Mouse (Mus musculus): Measurements from ENCODE around the gene Zfp503. TPM values are rescaled to one million over a fixed set of nuclear protein-coding genes. Genes with fewer than 3 reads are reported as not detected.

Gene Zfp503
- total and polyA plus RNA-seq, 3 experiments: not detected

GRCm38 (mm10) chr14:21999588-21999987, 10.2 kb upstream of the Zfp503 start:
- Histone ChIP-seq H3K9me3 (replicated peaks; ENCODE audit: low read length) (no peaks in the 10 kb centered on the region), H3K4me3 (replicated peaks in 1 of 3; ENCODE audit: low read depth in 2 of 3, low read length in 2 of 3, poor library complexity in 1 of 3) (no peak overlapping the region), H3K9ac (ENCODE audit: insufficient read depth, low read depth) (no peak overlapping the region), H3K4me1 (ENCODE audit: control insufficient read depth in 1 of 2, insufficient read depth in 2 of 2) (peaks cover 0 to 14% of the 10 kb centered on the region in 2 experiments; a peak in 2 of 4 replicates), H3K27me3 (replicated peaks) (peaks cover 2% of the 10 kb centered on the region), H3K36me3 (replicated peaks in 1 of 2; ENCODE audit: control insufficient read depth in 1 of 2, insufficient read depth in 1 of 2, low read length in 1 of 2) (no peaks in the 10 kb centered on the region), H3K4me2 (ENCODE audit: insufficient read depth, low read depth, poor library complexity, severe bottlenecking) (no peak overlapping the region), H3K79me2 (replicated peaks; ENCODE audit: control insufficient read depth, extremely low read depth, insufficient read depth, poor library complexity, severe bottlenecking) (no peaks in the 10 kb centered on the region), H3K27ac (ENCODE audit: insufficient read depth, low read depth) (no peak overlapping the region)
- no peak for DNase-seq (ENCODE audit: extremely low read depth)
- TF ChIP-seq MYC (IDR thresholded peaks at IDR 0.05; ENCODE audit: low read depth, low read length): no peak
- no peak for TF ChIP-seq JUND (conservative IDR thresholded peaks at IDR 0.05; ENCODE audit: low read depth, low read length)
- TF ChIP-seq UBTF (IDR thresholded peaks at IDR 0.05; ENCODE audit: low read depth, low read length): no peak
- no peak for TF ChIP-seq MAFK (IDR thresholded peaks at IDR 0.05; ENCODE audit: insufficient replicate concordance, low read length)
- no peak for TF ChIP-seq MXI1 (IDR thresholded peaks at IDR 0.05; ENCODE audit: low read depth, low read length)
- TF ChIP-seq POLR2AphosphoS2 (IDR thresholded peaks at IDR 0.05; ENCODE audit: low read depth, low read length): no peak
- no peak for TF ChIP-seq BHLHE40 (IDR thresholded peaks at IDR 0.05; ENCODE audit: low read depth, low read length)
- TF ChIP-seq ZMIZ1 (IDR thresholded peaks at IDR 0.05; ENCODE audit: low read depth, low read length): no peak
- no peak for TF ChIP-seq ELF1 (IDR thresholded peaks at IDR 0.05; ENCODE audit: low read depth, low read length)
- TF ChIP-seq ETS1 (conservative IDR thresholded peaks at IDR 0.05; ENCODE audit: low read depth, low read length): no peak
- in situ Hi-C loops (cut with MboI; ENCODE audit: low pct_ligation_motif_present, low pct_unique_long_range_greater_than_20kb, low sequenced_read_pairs) (no loop called here), dilution Hi-C loops (cut with MboI; ENCODE audit: extremely low pct_ligation_motif_present, extremely low pct_unique_long_range_greater_than_20kb, low sequenced_read_pairs) (no loop called here)

GRCm38 (mm10) chr14:21995031-21995754, 5.8 kb upstream of the Zfp503 start:
- H3K9ac ChIP-seq (ENCODE audit: insufficient read depth, low read depth): peak overlapping the region; percentile 8; the same call in 1 of the 2 replicates

More at GRCm38 (mm10) chr14:21995031-21995754, 5.8 kb upstream of the Zfp503 start:
- Histone ChIP-seq H3K27ac (ENCODE audit: insufficient read depth, low read depth) (no peak overlapping the region), H3K79me2 (replicated peaks; ENCODE audit: control insufficient read depth, extremely low read depth, insufficient read depth, poor library complexity, severe bottlenecking) (no peaks in the 10 kb centered on the region), H3K4me2 (ENCODE audit: insufficient read depth, low read depth, poor library complexity, severe bottlenecking) (peak overlapping the region; percentile 52), H3K27me3 (replicated peaks) (peaks cover 2% of the 10 kb centered on the region), H3K4me1 (ENCODE audit: control insufficient read depth in 1 of 2, insufficient read depth in 2 of 2) (peaks cover 0 to 22% of the 10 kb centered on the region in 2 experiments; a peak in 2 of 4 replicates), H3K9me3 (replicated peaks; ENCODE audit: low read length) (peaks cover 3% of the 10 kb centered on the region), H3K36me3 (replicated peaks in 1 of 2; ENCODE audit: control insufficient read depth in 1 of 2, insufficient read depth in 1 of 2, low read length in 1 of 2) (no peaks in the 10 kb centered on the region), H3K4me3 (replicated peaks in 1 of 3; ENCODE audit: low read depth in 2 of 3, low read length in 2 of 3, poor library complexity in 1 of 3) (peak overlapping the region; percentile 17 to 65 (median 57))
- in situ Hi-C loops (cut with MboI; ENCODE audit: low pct_ligation_motif_present, low pct_unique_long_range_greater_than_20kb, low sequenced_read_pairs) (no loop called here), dilution Hi-C loops (cut with MboI; ENCODE audit: extremely low pct_ligation_motif_present, extremely low pct_unique_long_range_greater_than_20kb, low sequenced_read_pairs) (no loop called here)
- DNase-seq (ENCODE audit: extremely low read depth): peak; percentile 49
- no peak for TF ChIP-seq MAFK (IDR thresholded peaks at IDR 0.05; ENCODE audit: insufficient replicate concordance, low read length)
- 0 out of 2 replicates have a peak, but pooled peaks have one; percentile 30 for TF ChIP-seq POLR2A (IDR thresholded peaks at IDR 0.05; ENCODE audit: low read depth, low read length)
- TF ChIP-seq USF2 (conservative IDR thresholded peaks at IDR 0.05; ENCODE audit: low read depth, low read length): no peak
- TF ChIP-seq MAZ (IDR thresholded peaks at IDR 0.05; ENCODE audit: low read depth, low read length): 0 out of 2 replicates have a peak, but pooled peaks have one; percentile 31
- no peak for TF ChIP-seq MEF2A (IDR thresholded peaks at IDR 0.05; ENCODE audit: borderline replicate concordance, low read depth, low read length)
- no peak for TF ChIP-seq SIN3A (IDR thresholded peaks at IDR 0.05; ENCODE audit: low read length)
- TF ChIP-seq ELF1 (IDR thresholded peaks at IDR 0.05; ENCODE audit: low read depth, low read length): peak; percentile 74
- no peak for TF ChIP-seq CHD1 (IDR thresholded peaks at IDR 0.05; ENCODE audit: low read depth, low read length)
- TF ChIP-seq TCF12 (IDR thresholded peaks at IDR 0.05; ENCODE audit: low read depth, low read length): 0 out of 2 replicates have a peak, but pooled peaks have one; percentile 13
- no peak for TF ChIP-seq MAX (IDR thresholded peaks at IDR 0.05; ENCODE audit: low read length)
- no peak for TF ChIP-seq ZNF384 (IDR thresholded peaks at IDR 0.05; ENCODE audit: low read depth, low read length)
